In genomic region chr7:37623903-37624758, GRCm38 (mm10) we compare ENCODE assay signal across 7 mouse cellular contexts.
DNase-seq lines count a peak whose midpoint lies in the region; ATAC-seq and TF ChIP-seq lines count a peak whose summit lies in the region.

No protein-coding gene starts in this region.

- H3K27me3 ChIP-seq in embryonic facial prominence, embryonic 13.5 days = peaks cover 39% of the 10 kb centered on the region
- H3K27me3 ChIP-seq in heart, embryonic 12.5 days (replicated peaks) = peaks cover 53% of the 10 kb centered on the region
- peaks cover 16% of the 10 kb centered on the region; the same call in 1 of the 2 replicates for H3K27me3 ChIP-seq in kidney, embryonic 16.5 days (ENCODE audit: insufficient read depth, low read length)
- peaks cover 6% of the 10 kb centered on the region for H3K27me3 ChIP-seq in liver, adult 2 months (ENCODE audit: control insufficient read depth, insufficient read depth, low read length)

- H3K27ac ChIP-seq in brown adipose tissue, adult 24 weeks (replicated peaks; ENCODE audit: low read depth, low read length) = no peak overlapping the region
- no peak overlapping the region for H3K27ac ChIP-seq in embryonic facial prominence, embryonic 13.5 days
- H3K27ac ChIP-seq in heart, embryonic 12.5 days (ENCODE audit: poor library complexity, severe bottlenecking) = no peak overlapping the region
- no peak overlapping the region for H3K27ac ChIP-seq in kidney, embryonic 16.5 days (ENCODE audit: low read length)
- H3K27ac ChIP-seq in liver, adult 2 months (replicated peaks; ENCODE audit: insufficient read depth, low read depth, low read length) = no peak overlapping the region

- H3K79me2 ChIP-seq in liver, adult 2 months (ENCODE audit: control insufficient read depth, insufficient read depth, low read length) = no peaks in the 10 kb centered on the region

- TF ChIP-seq CTCF in liver, adult 2 months (IDR thresholded peaks at IDR 0.05; ENCODE audit: low read depth, low read length) = no peak

- no peaks in the 10 kb centered on the region for H3K9me3 ChIP-seq in embryonic facial prominence, embryonic 13.5 days
- H3K9me3 ChIP-seq in heart, embryonic 12.5 days (replicated peaks) = no peaks in the 10 kb centered on the region
- no peaks in the 10 kb centered on the region for H3K9me3 ChIP-seq in kidney, embryonic 16.5 days (ENCODE audit: low read length)

- no peak for TF ChIP-seq POLR2A in liver, adult 2 months (IDR thresholded peaks at IDR 0.05; ENCODE audit: extremely low read depth, insufficient read depth, low read length)

- H3K4me1 ChIP-seq in brown adipose tissue, adult 24 weeks (ENCODE audit: control insufficient read depth, insufficient read depth, insufficient read length, low read length) = no peaks in the 10 kb centered on the region
- peaks cover 5% of the 10 kb centered on the region for H3K4me1 ChIP-seq in embryonic facial prominence, embryonic 13.5 days
- H3K4me1 ChIP-seq in heart, embryonic 12.5 days (replicated peaks) = peaks cover 3% of the 10 kb centered on the region; the same call in 1 of the 2 replicates
- 0 out of 2 replicates have a peak, but pooled peaks cover 8% of the 10 kb centered on the region for H3K4me1 ChIP-seq in kidney, embryonic 16.5 days (ENCODE audit: insufficient read depth, low read length)
- H3K4me1 ChIP-seq in liver, adult 2 months (ENCODE audit: control insufficient read depth, insufficient read depth, low read length) = no peaks in the 10 kb centered on the region

- peak overlapping the region; percentile 82 for H3K4me2 ChIP-seq in embryonic facial prominence, embryonic 13.5 days
- H3K4me2 ChIP-seq in heart, embryonic 12.5 days = peak overlapping the region; percentile 98
- H3K4me2 ChIP-seq in kidney, embryonic 16.5 days (replicated peaks; ENCODE audit: low read depth, low read length) = peak overlapping the region; percentile 85

- peak overlapping the region; percentile 49 for H3K4me3 ChIP-seq in brown adipose tissue, adult 24 weeks (ENCODE audit: insufficient read depth, low read depth, low read length)
- peak overlapping the region; percentile 53 for H3K4me3 ChIP-seq in embryonic facial prominence, embryonic 13.5 days
- peak overlapping the region; percentile 56 for H3K4me3 ChIP-seq in heart, embryonic 12.5 days
- peak overlapping the region; percentile 52 for H3K4me3 ChIP-seq in kidney, embryonic 16.5 days (ENCODE audit: low read length)
- peak overlapping the region; percentile 14; the same call in 1 of the 2 replicates for H3K4me3 ChIP-seq in liver, adult 2 months (ENCODE audit: insufficient read depth, low read depth, low read length)

- 0 out of 2 replicates have a peak, but pooled peaks have one; percentile 33 for ATAC-seq in embryonic facial prominence, embryonic 13.5 days (ENCODE audit: insufficient number of reproducible peaks, insufficient read depth, low FRiP score, low TSS enrichment, low read depth)
- ATAC-seq in heart, embryonic 12.5 days (ENCODE audit: insufficient number of reproducible peaks, low FRiP score) = peak; percentile 57
- peak; percentile 66 for ATAC-seq in kidney, embryonic 16.5 days (ENCODE audit: low FRiP score, low TSS enrichment)

- no peaks in the 10 kb centered on the region for H3K36me3 ChIP-seq in embryonic facial prominence, embryonic 13.5 days
- no peaks in the 10 kb centered on the region for H3K36me3 ChIP-seq in heart, embryonic 12.5 days
- H3K36me3 ChIP-seq in kidney, embryonic 16.5 days (ENCODE audit: insufficient read depth, low read length) = no peaks in the 10 kb centered on the region
- no peaks in the 10 kb centered on the region for H3K36me3 ChIP-seq in liver, adult 2 months (ENCODE audit: control insufficient read depth, insufficient read depth, low read length)

- WGBS in embryonic facial prominence, embryonic 13.5 days = 3% methylated on average over 62 of the region's 62 CpGs
- WGBS in heart, embryonic 12.5 days = 2% methylated on average over 61 of the region's 62 CpGs
- 2% methylated on average over 34 of the region's 62 CpGs for WGBS in kidney, embryonic 16.5 days
- WGBS in liver, adult 2 months = 3% methylated on average over 58 of the region's 62 CpGs

- no peak for DNase-seq in liver, adult 2 months (ENCODE audit: extremely low read depth, low read depth, low spot score)
- peak; percentile 49 for DNase-seq in neural tube, embryonic 10.5 days (ENCODE audit: extremely low spot score, low spot score)
- DNase-seq in testis, postnatal 10 days (ENCODE audit: low spot score) = peak; percentile 74

- peak overlapping the region; percentile 60 for H3K9ac ChIP-seq in embryonic facial prominence, embryonic 13.5 days
- H3K9ac ChIP-seq in heart, embryonic 12.5 days = peak overlapping the region; percentile 66
- H3K9ac ChIP-seq in kidney, embryonic 16.5 days (replicated peaks; ENCODE audit: low read length) = peak overlapping the region; percentile 50
- no peak overlapping the region for H3K9ac ChIP-seq in liver, adult 2 months (ENCODE audit: low read depth, low read length)
